Mouse (Mus musculus): ENCODE measurements around the gene Gm9045. TPM values are rescaled to one million over a fixed set of nuclear protein-coding genes. Genes with fewer than 3 reads are reported as not detected.

Gene Gm9045
- polyA plus RNA-seq (2015; fragmentation: Nextera tagmentation; extraction: Ambion mirVana), result 0.06 and 0.11 TPM in 2 replicates

GRCm38 (mm10) chr10:118337731-118338130 lies at the start of gene Gm9045:
Gm9045 (minus strand) TSS chr10:118337831.

GRCm38 (mm10) chr10:118354005-118354404 lies 16.4 kb upstream of the Gm9045 start, which contains the start of gene Gm9049:
Gm9049 (minus strand) TSS chr10:118354105.

DNA sequence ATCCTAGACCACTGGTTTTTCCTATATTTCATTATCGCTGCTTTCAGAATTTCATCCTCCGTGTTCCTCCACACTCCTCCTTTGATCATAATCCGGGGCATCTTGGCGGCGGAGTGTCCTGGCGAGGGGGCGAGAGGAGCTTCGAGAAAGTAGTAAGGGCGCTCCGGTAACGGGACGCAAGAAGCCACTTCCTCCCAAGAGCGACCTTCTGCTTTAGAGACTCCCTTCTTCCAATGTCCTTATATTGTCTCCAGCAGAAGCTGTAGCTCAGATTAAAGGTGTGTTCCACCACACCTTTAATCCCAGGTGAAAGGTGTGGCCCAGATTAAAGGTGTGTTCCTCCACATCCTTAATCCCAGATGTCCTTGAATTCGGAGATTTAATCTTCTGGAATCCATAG lies 10.9 kb upstream of the Gm9045 start, which contains the start of gene Gm9048:
TSS of gene Gm9048 (minus strand) at position 101 of the 400 bp plus-strand sequence.

DNA sequence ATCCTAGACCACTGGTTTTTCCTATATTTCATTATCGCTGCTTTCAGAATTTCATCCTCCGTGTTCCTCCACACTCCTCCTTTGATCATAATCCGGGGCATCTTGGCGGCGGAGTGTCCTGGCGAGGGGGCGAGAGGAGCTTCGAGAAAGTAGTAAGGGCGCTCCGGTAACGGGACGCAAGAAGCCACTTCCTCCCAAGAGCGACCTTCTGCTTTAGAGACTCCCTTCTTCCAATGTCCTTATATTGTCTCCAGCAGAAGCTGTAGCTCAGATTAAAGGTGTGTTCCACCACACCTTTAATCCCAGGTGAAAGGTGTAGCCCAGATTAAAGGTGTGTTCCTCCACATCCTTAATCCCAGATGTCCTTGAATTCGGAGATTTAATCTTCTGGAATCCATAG lies 5.5 kb upstream of the Gm9045 start, which contains the start of gene Gm9046:
TSS of gene Gm9046 (minus strand) at position 101 of the 400 bp plus-strand sequence.

GRCm38 (mm10) chr10:118332308-118332707 lies 5.3 kb downstream of the Gm9045 start, which contains the start of gene Gm9044:
Gm9044 (minus strand) TSS chr10:118332408.

GRCm38 (mm10) chr10:118326869-118327268 lies 10.8 kb downstream of the Gm9045 start, which contains the start of gene Gm9040:
Gm9040 (minus strand) TSS chr10:118326969.

GRCm38 (mm10) chr10:118294938-118295337 lies 42.7 kb downstream of the Gm9045 start, which contains the start of gene Iltifb:
Iltifb (minus strand) TSS chr10:118295038.

Other genes starting within 250 kb of the Gm9045 start
- 5.5 and 7.5 TPM in 2 replicates for gene Mdm1, start 196.0 kb downstream of the Gm9045 start, polyA plus RNA-seq (2015; fragmentation: Nextera tagmentation; extraction: Ambion mirVana)
- not detected in 2 replicates for gene Il22, start 132.9 kb downstream of the Gm9045 start, polyA plus RNA-seq (2015; fragmentation: Nextera tagmentation; extraction: Ambion mirVana)
- not detected in 2 replicates for gene Gm32717, start 97.1 kb downstream of the Gm9045 start, polyA plus RNA-seq (2015; fragmentation: Nextera tagmentation; extraction: Ambion mirVana)
- gene Gm32802, start 79.1 kb downstream of the Gm9045 start, polyA plus RNA-seq (2015; fragmentation: Nextera tagmentation; extraction: Ambion mirVana), result not detected in 2 replicates
- gene Iltifb, start 42.8 kb downstream of the Gm9045 start, polyA plus RNA-seq (2015; fragmentation: Nextera tagmentation; extraction: Ambion mirVana), result not detected in 2 replicates
- gene Gm9040, start 10.9 kb downstream of the Gm9045 start, polyA plus RNA-seq (2015; fragmentation: Nextera tagmentation; extraction: Ambion mirVana), result not detected in 2 replicates
- gene Gm9044, start 5.4 kb downstream of the Gm9045 start, polyA plus RNA-seq (2015; fragmentation: Nextera tagmentation; extraction: Ambion mirVana), result not detected in 2 replicates
- gene Gm9046, start 5.4 kb upstream of the Gm9045 start, polyA plus RNA-seq (2015; fragmentation: Nextera tagmentation; extraction: Ambion mirVana), result not detected in 2 replicates
- gene Gm9048, start 10.8 kb upstream of the Gm9045 start, polyA plus RNA-seq (2015; fragmentation: Nextera tagmentation; extraction: Ambion mirVana), result 0.06 TPM in 1 of 2 replicates, not detected in the other
- 0.06 and 0.11 TPM in 2 replicates for gene Gm9049, start 16.3 kb upstream of the Gm9045 start, polyA plus RNA-seq (2015; fragmentation: Nextera tagmentation; extraction: Ambion mirVana)
- not detected in 2 replicates for gene Ifng, start 103.2 kb upstream of the Gm9045 start, polyA plus RNA-seq (2015; fragmentation: Nextera tagmentation; extraction: Ambion mirVana)

All from urinary bladder, postnatal 0 days (tissue).